Mouse (Mus musculus): ENCODE data around the gene Tenm3. TPM values are rescaled to one million over a fixed set of nuclear protein-coding genes. Genes with fewer than 3 reads are reported as not detected.

The Tenm3 gene
- polyA plus RNA-seq, 1 experiment from 2014 or later: 36.8 TPM

GRCm38 (mm10) chr8:48450397-48451246 lies 393.1 kb downstream of the Tenm3 start:
- H3K27ac ChIP-seq: no peak overlapping the region
- no peaks in the 10 kb centered on the region for H3K36me3 ChIP-seq
- peaks cover 20% of the 10 kb centered on the region; the same call in 1 of the 2 replicates for H3K4me1 ChIP-seq
- H3K9ac ChIP-seq: no peak overlapping the region
- 74% methylated on average over 23 of the region's 23 CpGs for WGBS
- no peak for ATAC-seq (ENCODE audit: low FRiP score, low read depth)
- H3K9me3 ChIP-seq: no peaks in the 10 kb centered on the region
- no peaks in the 10 kb centered on the region for H3K27me3 ChIP-seq (replicated peaks)
- H3K4me3 ChIP-seq: no peak overlapping the region
- no peak overlapping the region for H3K4me2 ChIP-seq (replicated peaks)

- no peaks in the 10 kb centered on the region for H3K27me3 ChIP-seq (replicated peaks)
- ATAC-seq (ENCODE audit: low FRiP score, low read depth): no peak
- H3K9ac ChIP-seq: no peak overlapping the region
Observed at GRCm38 (mm10) chr8:48449625-48450024, 394.1 kb downstream of the Tenm3 start.

GRCm38 (mm10) chr8:48445690-48446089 lies 398.1 kb downstream of the Tenm3 start:
- no peaks in the 10 kb centered on the region for H3K27me3 ChIP-seq (replicated peaks)
- WGBS: 89% methylated on average over 4 of the region's 4 CpGs

More at GRCm38 (mm10) chr8:48449625-48450024, 394.1 kb downstream of the Tenm3 start:
- no peak overlapping the region for H3K27ac ChIP-seq
- H3K4me1 ChIP-seq: peaks cover 16% of the 10 kb centered on the region; the same call in 1 of the 2 replicates
- no peak overlapping the region for H3K4me2 ChIP-seq (replicated peaks)
- H3K9me3 ChIP-seq: no peaks in the 10 kb centered on the region
- 6% methylated on average over 3 of the region's 3 CpGs for WGBS
- H3K4me3 ChIP-seq: no peak overlapping the region
- H3K36me3 ChIP-seq: no peaks in the 10 kb centered on the region

GRCm38 (mm10) chr8:48439491-48439890 lies 404.3 kb downstream of the Tenm3 start:
- 64% methylated on average over 12 of the region's 12 CpGs for WGBS
- Histone ChIP-seq H3K9me3 (no peaks in the 10 kb centered on the region), H3K9ac (no peak overlapping the region), H3K27ac (no peak overlapping the region), H3K4me2 (replicated peaks) (no peak overlapping the region), H3K27me3 (replicated peaks) (no peaks in the 10 kb centered on the region), H3K4me1 (peaks cover 15% of the 10 kb centered on the region; the same call in 1 of the 2 replicates), H3K36me3 (no peaks in the 10 kb centered on the region), H3K4me3 (no peak overlapping the region)
- ATAC-seq (ENCODE audit: low FRiP score, low read depth): no peak

More at GRCm38 (mm10) chr8:48445690-48446089, 398.1 kb downstream of the Tenm3 start:
- H3K4me3 ChIP-seq: no peak overlapping the region
- no peaks in the 10 kb centered on the region for H3K36me3 ChIP-seq
- ATAC-seq (ENCODE audit: low FRiP score, low read depth): no peak
- no peak overlapping the region for H3K4me2 ChIP-seq (replicated peaks)
- no peak overlapping the region for H3K27ac ChIP-seq
- no peaks in the 10 kb centered on the region for H3K9me3 ChIP-seq
- H3K9ac ChIP-seq: no peak overlapping the region
- H3K4me1 ChIP-seq: peaks cover 16% of the 10 kb centered on the region; the same call in 1 of the 2 replicates

- H3K27ac ChIP-seq: no peak overlapping the region
- WGBS: 24% methylated on average over 16 of the region's 16 CpGs
- H3K9me3 ChIP-seq: no peaks in the 10 kb centered on the region
- no peaks in the 10 kb centered on the region for H3K36me3 ChIP-seq
- H3K4me3 ChIP-seq: no peak overlapping the region
- H3K9ac ChIP-seq: no peak overlapping the region
- peaks cover 15% of the 10 kb centered on the region; the same call in 1 of the 2 replicates for H3K4me1 ChIP-seq
- no peak for ATAC-seq (ENCODE audit: low FRiP score, low read depth)
- H3K4me2 ChIP-seq (replicated peaks): peak overlapping the region; percentile 36
- H3K27me3 ChIP-seq (replicated peaks): no peaks in the 10 kb centered on the region
Observed at GRCm38 (mm10) chr8:48437523-48438207, 406.1 kb downstream of the Tenm3 start.

GRCm38 (mm10) chr8:48425101-48425500 lies 418.6 kb downstream of the Tenm3 start:
- Histone ChIP-seq H3K9ac (no peak overlapping the region), H3K27ac (no peak overlapping the region), H3K36me3 (no peaks in the 10 kb centered on the region), H3K4me2 (replicated peaks) (no peak overlapping the region), H3K27me3 (replicated peaks) (no peaks in the 10 kb centered on the region), H3K4me3 (no peak overlapping the region), H3K9me3 (no peaks in the 10 kb centered on the region), H3K4me1 (no peaks in the 10 kb centered on the region)
- no peak for ATAC-seq (ENCODE audit: low FRiP score, low read depth)
- 82% methylated on average over 11 of the region's 11 CpGs for WGBS

- Histone ChIP-seq H3K4me1 (0 out of 2 replicates have a peak, but pooled peaks cover 2% of the 10 kb centered on the region), H3K9ac (no peak overlapping the region), H3K36me3 (no peaks in the 10 kb centered on the region), H3K9me3 (no peaks in the 10 kb centered on the region), H3K27ac (no peak overlapping the region), H3K27me3 (replicated peaks) (no peaks in the 10 kb centered on the region), H3K4me2 (replicated peaks) (no peak overlapping the region), H3K4me3 (no peak overlapping the region)
- 37% methylated on average over 11 of the region's 11 CpGs for WGBS
- 0 out of 2 replicates have a peak, but pooled peaks have one; percentile 48 for ATAC-seq (ENCODE audit: low FRiP score, low read depth)
Observed at GRCm38 (mm10) chr8:48417714-48418113, 426.0 kb downstream of the Tenm3 start.

GRCm38 (mm10) chr8:48410916-48411315 lies 432.8 kb downstream of the Tenm3 start:
- Histone ChIP-seq H3K27me3 (replicated peaks) (no peaks in the 10 kb centered on the region), H3K27ac (no peak overlapping the region), H3K9ac (no peak overlapping the region), H3K4me1 (no peaks in the 10 kb centered on the region), H3K36me3 (peaks cover 10% of the 10 kb centered on the region; the same call in 1 of the 2 replicates), H3K9me3 (peaks cover 16% of the 10 kb centered on the region; the same call in 1 of the 2 replicates), H3K4me2 (replicated peaks) (no peak overlapping the region), H3K4me3 (no peak overlapping the region)
- 98% methylated on average over 8 of the region's 8 CpGs for WGBS
- no peak for ATAC-seq (ENCODE audit: low FRiP score, low read depth)

GRCm38 (mm10) chr8:48400572-48400972 lies 443.2 kb downstream of the Tenm3 start:
- peak; percentile 76 for ATAC-seq (ENCODE audit: low FRiP score, low read depth)
- Histone ChIP-seq H3K4me2 (replicated peaks) (peak overlapping the region; percentile 46), H3K4me3 (peak overlapping the region; percentile 3; the same call in 1 of the 2 replicates), H3K9me3 (no peaks in the 10 kb centered on the region), H3K9ac (no peak overlapping the region), H3K4me1 (peaks cover 11% of the 10 kb centered on the region; the same call in 1 of the 2 replicates), H3K27me3 (replicated peaks) (no peaks in the 10 kb centered on the region), H3K36me3 (no peaks in the 10 kb centered on the region), H3K27ac (no peak overlapping the region)
- WGBS: 20% methylated on average over 12 of the region's 12 CpGs

- Histone ChIP-seq H3K27me3 (replicated peaks) (no peaks in the 10 kb centered on the region), H3K4me1 (peaks cover 4% of the 10 kb centered on the region; the same call in 1 of the 2 replicates), H3K27ac (no peak overlapping the region), H3K4me2 (replicated peaks) (no peak overlapping the region), H3K9ac (no peak overlapping the region), H3K9me3 (no peaks in the 10 kb centered on the region), H3K36me3 (no peaks in the 10 kb centered on the region), H3K4me3 (no peak overlapping the region)
- no peak for ATAC-seq (ENCODE audit: low FRiP score, low read depth)
- WGBS: 49% methylated on average over 10 of the region's 10 CpGs
Observed at GRCm38 (mm10) chr8:48385833-48386232, 457.9 kb downstream of the Tenm3 start.

GRCm38 (mm10) chr8:48380035-48380434 lies 463.7 kb downstream of the Tenm3 start:
- ATAC-seq (ENCODE audit: low FRiP score, low read depth): no peak
- 81% methylated on average over 12 of the region's 12 CpGs for WGBS

GRCm38 (mm10) chr8:48376774-48377173 lies 467.0 kb downstream of the Tenm3 start:
- Histone ChIP-seq H3K9me3 (no peaks in the 10 kb centered on the region), H3K4me3 (no peak overlapping the region), H3K4me2 (replicated peaks) (no peak overlapping the region), H3K27ac (no peak overlapping the region), H3K27me3 (replicated peaks) (no peaks in the 10 kb centered on the region), H3K4me1 (no peaks in the 10 kb centered on the region), H3K36me3 (no peaks in the 10 kb centered on the region), H3K9ac (no peak overlapping the region)
- no peak for ATAC-seq (ENCODE audit: low FRiP score, low read depth)
- WGBS: 86% methylated on average over 6 of the region's 6 CpGs

More at GRCm38 (mm10) chr8:48380035-48380434, 463.7 kb downstream of the Tenm3 start:
- Histone ChIP-seq H3K9ac (no peak overlapping the region), H3K4me3 (no peak overlapping the region), H3K9me3 (no peaks in the 10 kb centered on the region), H3K27ac (no peak overlapping the region), H3K4me2 (replicated peaks) (no peak overlapping the region), H3K27me3 (replicated peaks) (no peaks in the 10 kb centered on the region), H3K4me1 (no peaks in the 10 kb centered on the region), H3K36me3 (no peaks in the 10 kb centered on the region)
